Mouse (Mus musculus) CH12F3 (cell line): ENCODE measurements around the gene Gimap3.

Source experiments
- in situ Hi-C: fragments of 300-500 bp; cut with MboI; formaldehyde crosslinking; loops from 2 replicates; pipeline ENCODE4 v1.14.3; 2020; ENCODE audit warnings: low sequenced_read_pairs

Gimap3 gene

DNA sequence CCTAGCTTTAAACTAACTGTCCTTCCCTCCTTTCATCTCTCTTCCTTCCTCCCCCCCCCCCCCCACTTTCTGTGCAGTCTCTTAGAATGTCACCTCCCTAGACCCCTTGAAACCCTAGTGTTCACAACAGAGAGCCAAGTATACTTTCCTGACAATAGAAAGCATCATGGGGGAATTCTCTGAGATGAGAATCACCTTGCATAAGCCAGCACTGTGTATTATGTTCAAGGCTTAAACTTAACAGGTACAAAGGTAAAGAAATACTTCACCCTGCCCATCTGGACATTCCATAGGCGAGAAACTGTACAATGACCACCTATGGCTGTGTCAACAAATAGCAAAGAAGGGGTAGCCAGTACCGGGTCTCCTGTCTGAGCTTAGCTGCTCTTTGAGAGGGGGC is 25.2 kb downstream of the Gimap3 start:
- in situ Hi-C loops, result no loop called here

DNA sequence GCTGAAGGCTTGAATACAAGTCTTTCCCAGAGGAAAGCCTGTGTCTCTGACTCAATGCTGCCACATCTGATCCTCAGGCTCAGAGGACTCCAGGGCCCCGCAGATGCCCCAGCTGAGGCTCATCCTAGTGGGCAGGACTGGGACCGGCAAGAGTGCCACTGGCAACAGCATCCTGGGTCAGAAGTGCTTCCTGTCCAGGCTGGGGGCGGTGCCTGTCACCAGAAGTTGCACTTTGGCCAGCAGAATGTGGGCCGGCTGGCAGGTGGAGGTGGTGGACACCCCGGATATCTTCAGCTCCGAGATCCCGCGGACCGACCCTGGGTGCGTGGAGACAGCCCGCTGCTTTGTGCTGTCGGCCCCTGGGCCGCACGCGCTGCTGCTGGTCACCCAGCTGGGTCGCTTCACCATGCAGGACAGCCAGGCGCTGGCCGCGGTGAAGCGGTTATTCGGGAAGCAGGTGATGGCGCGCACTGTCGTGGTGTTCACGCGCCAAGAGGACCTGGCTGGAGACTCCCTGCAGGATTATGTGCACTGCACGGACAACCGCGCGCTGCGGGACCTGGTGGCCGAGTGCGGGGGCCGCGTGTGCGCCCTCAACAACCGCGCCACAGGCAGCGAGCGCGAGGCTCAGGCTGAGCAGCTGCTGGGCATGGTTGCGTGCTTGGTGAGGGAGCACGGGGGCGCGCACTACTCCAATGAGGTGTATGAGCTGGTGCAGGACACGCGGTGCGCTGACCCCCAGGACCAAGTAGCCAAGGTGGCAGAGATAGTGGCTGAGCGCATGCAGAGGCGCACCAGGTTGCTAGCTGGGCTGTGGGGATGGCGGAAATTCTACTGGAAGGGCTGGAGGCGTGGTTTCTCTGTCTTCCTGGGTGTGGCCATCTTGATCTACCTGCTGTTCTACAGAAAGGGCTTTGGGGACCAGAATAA is 28.0 kb downstream of the Gimap3 start:
- in situ Hi-C loops, result no loop called here

DNA sequence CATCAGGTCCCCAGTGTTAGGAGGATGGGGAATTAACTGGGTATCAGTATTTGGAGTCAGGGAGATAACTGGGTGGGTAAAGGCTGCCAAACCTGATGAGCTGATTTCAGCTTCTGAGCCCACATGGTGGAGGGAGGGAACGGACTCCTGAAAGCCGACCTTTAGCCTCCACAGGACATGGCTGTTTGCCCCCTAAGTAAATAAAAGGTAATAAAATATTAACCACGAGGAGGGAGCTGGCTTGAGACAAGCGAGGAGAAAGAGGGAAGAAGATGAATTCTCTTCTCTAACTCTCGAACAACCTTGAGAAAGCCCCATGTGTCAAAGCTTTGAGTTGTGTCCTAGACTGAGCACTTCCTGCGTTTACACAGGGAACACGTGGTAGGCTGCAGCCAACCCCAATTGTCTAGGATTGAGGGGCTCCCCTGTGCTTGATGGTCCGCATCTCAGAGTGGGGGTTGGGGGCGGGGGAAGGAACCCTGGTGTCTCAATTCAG is 28.9 kb downstream of the Gimap3 start:
- in situ Hi-C loops, result no loop called here

DNA sequence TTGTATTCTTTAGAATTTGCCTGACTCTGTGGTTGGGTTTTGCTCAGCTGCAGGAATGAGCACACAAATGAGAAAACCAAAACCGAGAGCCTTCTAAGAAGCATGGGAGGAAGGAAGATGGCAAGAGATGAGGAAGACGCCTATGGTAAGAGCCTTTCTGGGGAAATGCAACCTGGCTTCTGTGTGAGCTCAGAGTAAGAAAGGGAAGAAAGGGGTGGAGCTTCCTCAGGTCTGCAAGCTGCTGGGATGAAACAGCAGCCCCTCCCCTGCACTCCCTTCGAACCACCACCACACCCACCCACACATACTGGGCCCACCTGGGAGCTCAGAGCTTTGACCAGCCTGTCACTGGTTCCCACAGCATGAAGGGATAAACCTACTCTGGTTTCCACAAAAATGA is 29.4 kb downstream of the Gimap3 start:
- in situ Hi-C loops, result no loop called here

DNA sequence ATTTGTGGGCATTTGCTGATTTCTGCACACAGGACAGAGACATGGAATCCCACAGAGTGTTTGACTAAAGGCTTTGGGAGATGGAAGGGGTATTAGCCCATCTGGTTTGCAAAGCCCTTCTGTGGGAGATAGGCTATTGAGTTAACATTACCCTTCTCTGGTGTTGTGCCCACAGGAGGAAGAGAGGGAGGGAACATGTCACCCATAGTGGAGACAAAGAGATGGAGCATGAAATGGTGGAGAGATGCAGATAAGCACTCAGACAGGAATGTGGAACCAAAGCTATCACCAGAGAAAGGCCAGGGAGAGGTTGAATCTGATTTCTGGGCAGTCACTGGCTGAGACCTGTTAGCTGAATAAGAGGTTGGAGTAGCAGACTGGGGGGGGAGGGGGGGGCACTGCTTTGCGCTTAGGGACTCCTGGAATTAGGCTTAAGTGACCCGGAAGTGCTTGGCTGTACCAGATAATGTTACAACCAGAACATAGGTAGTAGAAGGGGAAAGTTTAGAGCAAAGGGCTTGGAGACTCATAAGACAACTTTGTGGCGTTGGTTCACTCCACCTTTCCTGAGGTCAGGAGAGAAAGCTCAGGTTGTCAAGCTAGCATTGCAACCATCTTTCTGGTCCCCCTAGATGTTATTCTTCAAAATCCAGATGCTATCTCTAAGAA is 30.0 kb downstream of the Gimap3 start:
- in situ Hi-C loops, result no loop called here

DNA sequence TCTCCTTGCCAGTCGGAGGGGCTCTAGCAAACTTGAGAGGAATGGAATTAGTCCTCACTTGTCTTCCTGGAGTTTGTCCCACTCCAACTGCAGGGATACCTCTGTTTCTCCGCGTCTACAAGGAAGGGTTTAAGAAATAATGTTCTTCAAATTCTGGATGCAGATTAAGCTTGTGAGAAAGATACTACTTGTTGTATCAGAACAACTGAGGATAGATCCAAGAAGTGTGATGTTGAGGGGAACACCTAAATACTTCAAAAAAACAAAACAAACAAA is 30.9 kb downstream of the Gimap3 start:
- in situ Hi-C loops, result no loop called here

DNA sequence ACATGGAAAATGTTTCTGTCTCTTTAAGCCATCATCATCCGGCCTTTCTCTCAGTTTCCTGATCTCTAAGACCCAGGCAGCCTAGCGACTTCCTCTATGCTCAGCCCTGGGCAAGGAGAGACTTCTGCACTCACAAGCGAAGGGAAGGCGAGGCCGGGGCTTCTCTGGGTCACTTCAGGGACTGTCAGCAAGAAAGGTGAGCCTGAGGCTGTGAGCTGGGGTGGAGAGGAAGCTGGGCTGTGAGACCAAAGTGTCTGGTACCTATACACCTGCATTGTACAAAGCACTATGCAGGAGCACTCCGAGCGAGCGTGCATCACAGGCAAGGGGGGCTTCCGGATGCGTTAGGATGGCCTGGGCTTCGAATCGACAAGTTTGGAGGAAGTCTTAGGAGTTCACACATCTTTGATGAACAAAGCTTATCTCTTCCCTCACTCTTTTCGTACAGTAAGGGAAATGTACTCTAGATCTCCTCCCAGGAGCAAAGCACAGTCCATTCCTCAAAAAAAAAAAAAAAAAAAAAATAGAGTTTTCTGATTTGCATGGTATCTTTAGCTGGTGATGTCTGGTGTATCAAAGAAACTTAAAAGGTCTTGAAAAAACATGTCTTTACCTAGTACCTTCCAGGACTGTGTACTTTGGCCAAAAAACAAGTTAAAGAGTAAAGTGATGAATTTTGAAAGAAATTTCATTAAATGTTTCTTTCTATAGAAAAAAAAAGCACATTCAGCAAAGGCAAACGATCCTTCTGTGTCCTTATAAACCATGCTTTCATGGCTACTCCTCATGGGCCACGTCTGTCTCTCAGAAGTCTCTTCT is 31.5 kb downstream of the Gimap3 start, which contains the start of gene Gimap1:
Gimap1 (plus strand) TSS at position 94 of the 819 bp plus-strand sequence.
- in situ Hi-C loops, result no loop called here

DNA sequence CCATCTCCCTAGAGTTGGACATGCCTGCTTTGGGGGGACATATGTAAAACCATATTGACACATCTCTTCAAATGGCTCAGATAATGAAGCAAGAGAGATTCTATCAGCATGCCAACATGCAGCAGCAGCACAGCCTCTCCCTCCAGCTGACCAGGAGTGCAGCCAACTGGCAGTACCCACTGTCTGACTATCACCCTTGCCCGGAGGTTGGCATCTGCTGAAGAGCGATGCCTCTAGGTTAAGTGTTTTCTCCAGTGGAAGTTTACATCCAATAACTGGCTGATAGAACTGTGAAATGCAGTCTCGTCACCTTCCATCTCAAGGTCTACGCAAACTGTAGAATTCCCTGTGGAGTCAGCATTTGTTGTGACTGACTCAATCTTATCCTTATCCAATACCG is 33.0 kb downstream of the Gimap3 start:
- in situ Hi-C loops, result no loop called here

DNA sequence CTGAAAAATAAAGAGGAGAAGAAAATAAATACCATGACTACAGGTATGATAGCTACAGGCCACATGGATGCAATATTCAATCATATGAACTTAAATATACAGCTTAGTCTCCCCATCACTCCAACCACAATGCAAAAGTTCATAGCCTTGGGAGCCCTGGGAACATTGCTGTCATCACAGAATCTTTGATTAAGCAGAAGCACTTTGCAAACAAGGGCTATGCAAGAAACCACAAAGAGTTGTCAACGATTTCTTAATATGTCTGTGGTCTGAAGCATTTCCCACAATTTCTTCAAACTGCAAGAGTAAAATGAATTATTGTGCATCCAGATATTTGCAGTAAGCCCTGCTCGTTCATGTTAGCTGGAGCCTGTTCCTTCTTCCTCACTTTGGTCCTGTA is 33.6 kb downstream of the Gimap3 start:
- in situ Hi-C loops, result no loop called here

DNA sequence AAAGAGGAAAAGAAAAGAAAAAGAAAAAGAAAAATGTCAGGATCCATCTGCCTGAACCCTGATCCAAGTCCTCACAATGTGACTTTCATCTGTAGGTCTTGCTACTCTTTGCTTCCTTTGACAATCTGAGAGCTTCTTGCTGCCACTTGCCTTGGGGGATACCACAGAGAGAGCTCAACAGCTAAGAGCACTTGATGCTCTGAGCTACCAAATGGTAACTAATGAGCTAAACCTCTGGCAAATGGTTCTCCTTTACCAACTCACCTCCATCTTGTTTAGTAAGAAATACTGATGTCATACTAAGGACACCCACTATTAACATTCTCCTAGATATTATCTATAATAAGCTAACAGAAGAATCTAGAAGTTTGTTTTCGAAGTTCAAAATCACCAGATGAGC is 37.0 kb downstream of the Gimap3 start:
- in situ Hi-C loops, result no loop called here

DNA sequence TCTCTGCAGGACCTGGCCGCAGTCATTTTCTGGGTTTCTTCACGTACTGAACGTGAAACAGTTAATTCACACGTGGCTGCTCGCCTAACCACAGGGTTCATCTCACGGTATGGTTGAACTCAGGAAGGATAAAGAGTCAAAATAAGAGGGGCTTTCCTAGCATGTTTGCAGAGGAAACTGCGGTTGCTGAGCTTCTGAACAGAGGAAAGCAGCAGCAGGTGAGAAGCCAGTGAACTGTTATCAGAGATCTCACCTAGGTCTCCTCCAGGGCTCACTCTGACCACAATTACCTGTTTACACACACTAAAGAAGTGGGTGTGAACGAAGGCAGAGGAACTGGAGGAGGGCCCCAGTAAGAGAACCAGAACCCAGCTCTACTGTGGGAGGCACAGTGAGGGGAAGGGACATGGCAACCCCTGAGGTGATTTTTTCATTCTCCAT is 37.8 kb downstream of the Gimap3 start:
- in situ Hi-C loops, result no loop called here

DNA sequence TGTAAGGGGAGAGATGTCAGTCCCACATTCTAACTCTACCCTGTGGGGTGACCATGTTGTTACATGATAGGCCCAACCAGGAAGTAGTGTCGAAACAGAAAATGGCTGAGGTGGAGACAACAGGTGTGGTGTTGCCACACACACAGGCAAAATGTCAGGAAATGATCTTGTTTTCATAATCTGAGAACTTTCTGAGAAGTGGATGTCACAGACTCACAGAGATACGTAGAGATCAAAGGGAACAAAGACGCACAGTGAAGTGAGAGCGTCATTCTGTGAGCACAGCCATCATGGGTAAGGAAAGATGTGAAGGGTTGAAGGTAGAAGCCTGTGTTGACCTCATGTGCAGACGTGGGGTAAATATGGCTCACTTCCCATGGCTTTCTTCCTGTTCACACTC is 42.9 kb downstream of the Gimap3 start:
- in situ Hi-C loops, result no loop called here

DNA sequence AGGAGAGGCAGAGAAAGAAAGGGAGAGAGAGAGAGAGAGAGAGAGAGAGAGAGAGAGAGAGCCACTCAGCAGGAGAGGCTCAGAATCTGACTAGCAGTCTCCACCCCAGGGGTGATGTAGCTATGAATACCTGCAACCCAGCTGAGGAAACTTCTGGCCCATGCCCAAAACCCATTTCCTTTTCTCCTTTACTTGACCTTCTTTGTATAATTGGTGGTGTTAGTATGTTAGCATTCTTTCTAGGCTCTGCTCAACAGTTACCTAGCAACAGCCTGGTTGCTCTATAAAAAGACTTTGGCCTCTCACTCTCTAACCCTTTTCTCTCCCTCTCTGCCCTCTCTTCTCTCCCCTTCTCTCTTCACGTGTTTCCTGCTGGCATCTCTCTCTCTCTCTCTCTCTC is 45.2 kb downstream of the Gimap3 start:
- in situ Hi-C loops, result no loop called here

DNA sequence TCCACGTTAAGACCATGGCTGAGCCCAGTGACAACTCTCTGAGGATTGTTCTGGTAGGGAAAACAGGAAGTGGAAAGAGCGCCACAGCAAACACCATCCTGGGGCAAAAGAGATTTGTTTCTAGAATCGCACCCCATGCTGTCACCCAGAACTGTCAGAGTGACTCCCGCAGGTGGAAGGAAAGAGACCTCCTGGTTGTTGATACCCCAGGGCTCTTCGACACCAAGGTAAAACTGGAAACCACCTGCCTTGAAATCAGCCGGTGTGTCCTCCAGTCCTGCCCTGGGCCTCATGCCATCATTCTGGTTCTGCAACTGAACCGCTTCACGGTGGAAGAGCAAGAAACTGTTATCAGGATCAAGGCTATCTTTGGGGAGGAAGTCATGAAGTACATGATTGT is 47.2 kb downstream of the Gimap3 start:
- in situ Hi-C loops, result no loop called here

DNA sequence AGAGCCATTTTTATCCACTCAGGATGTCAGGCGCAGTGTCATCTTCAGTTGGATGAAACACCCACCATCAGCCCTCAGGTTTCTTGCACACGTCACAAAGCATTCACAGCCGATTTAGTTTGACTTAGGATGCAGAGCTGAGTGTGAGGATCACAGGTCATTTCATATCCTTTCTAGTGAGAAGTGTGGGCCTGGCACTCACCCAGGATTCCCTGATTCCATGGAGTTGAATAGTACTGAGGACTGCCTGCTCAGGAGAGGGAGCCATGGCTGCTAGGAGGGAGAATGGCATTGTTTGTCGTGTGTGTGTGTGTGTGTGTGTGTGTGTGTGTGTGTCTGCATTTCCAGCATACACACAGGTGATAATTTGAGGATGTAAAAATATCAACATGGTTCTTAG is 50.3 kb downstream of the Gimap3 start:
- in situ Hi-C loops, result no loop called here

DNA sequence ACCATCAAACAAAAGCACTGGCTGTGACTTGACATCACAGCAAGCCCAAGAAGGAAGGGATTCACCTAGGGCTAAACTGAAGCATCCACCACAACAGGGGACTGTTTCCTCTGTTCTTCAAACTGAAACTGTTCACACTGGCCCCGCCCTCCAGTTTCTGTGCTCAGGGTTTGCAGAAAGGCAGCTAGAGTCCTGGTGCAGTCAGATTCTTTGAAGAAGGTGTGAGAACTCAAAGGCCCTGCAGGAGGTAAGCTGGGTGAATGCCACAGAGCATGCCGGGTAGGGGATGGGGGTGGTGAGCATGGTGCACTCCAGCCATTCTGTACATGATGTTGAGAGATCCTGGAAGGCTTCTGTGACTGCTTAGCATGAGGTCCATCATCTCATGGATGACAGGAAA is 52.2 kb downstream of the Gimap3 start, which contains the start of the genes Gm28053 and Gimap7:
Gm28053 (plus strand) TSS at position 153 of the 400 bp plus-strand sequence.
Gimap7 (plus strand) TSS at position 167 of the 400 bp plus-strand sequence.
- in situ Hi-C loops, result no loop called here
